In genomic region chr1:75557041-75557440, GRCm38 (mm10) we compare ENCODE assay signal across 14 mouse cellular contexts. TPM values are rescaled to one million over a fixed set of nuclear protein-coding genes. Genes with fewer than 3 reads are reported as not detected.
"Had no signal": no experiment of that assay in that cellular context is flagged by ENCODE, and none has a peak within 500 bp of the region (broad histone marks: within the 10 kb centered on the region; RNA-seq: fewer than 3 reads in every experiment).

No protein-coding gene starts in this region.

- H3K4me3 ChIP-seq: limb, embryonic 13.5 days; midbrain, embryonic 13.5 days; neural tube, embryonic 12.5 days had no signal

- H3K4me2 ChIP-seq: limb, embryonic 13.5 days; midbrain, embryonic 13.5 days; neural tube, embryonic 12.5 days had no signal

- ATAC-seq: midbrain, embryonic 13.5 days had no signal

- DNase-seq: kidney, adult 8-10 months; lung, adult 18-20 months; retina, postnatal 1 day; right cerebral cortex, postnatal 4 days; spleen, adult 18-20 months; thymus, adult 18-20 months; thymus, postnatal 14 days had no signal

- H3K9ac ChIP-seq: limb, embryonic 13.5 days; liver, embryonic 14.5 days; midbrain, embryonic 13.5 days; neural tube, embryonic 12.5 days had no signal

- H3K27ac ChIP-seq: limb, embryonic 13.5 days; liver, embryonic 14.5 days; midbrain, embryonic 13.5 days; neural tube, embryonic 12.5 days had no signal

- H3K9me3 ChIP-seq: limb, embryonic 13.5 days; midbrain, embryonic 13.5 days; neural tube, embryonic 12.5 days had no signal

- H3K27me3 ChIP-seq: limb, embryonic 13.5 days; midbrain, embryonic 13.5 days; neural tube, embryonic 12.5 days had no signal

RNA-seq across cellular contexts. Expression of gene Slc4a3, which starts 11.0 kb away (rescaled TPM):
- total RNA-seq: megakaryocyte-erythroid progenitor cell, adult 5-6 weeks; neutrophil, adult 5-6 weeks had no signal

RNA-seq across cellular contexts. Expression of gene Inha, which starts 50.2 kb away (rescaled TPM):
- total RNA-seq: liver, adult 2 months; neutrophil, adult 5-6 weeks had no signal

RNA-seq across cellular contexts. Expression of gene Obsl1, which starts 50.8 kb away (rescaled TPM):
- total RNA-seq: neutrophil, adult 5-6 weeks had no signal
